Mouse (Mus musculus): Measurements from ENCODE around the gene Sec14l4. TPM values are rescaled to one million over a fixed set of nuclear protein-coding genes. Genes with fewer than 3 reads are reported as not detected.
A peak's percentile ranks its signal among the peaks of the same experiment; 100 is the strongest.

Sec14l4 gene
- total RNA-seq, 2 experiments from 2014 or later: 0.21 TPM; not detected in 1

DNA sequence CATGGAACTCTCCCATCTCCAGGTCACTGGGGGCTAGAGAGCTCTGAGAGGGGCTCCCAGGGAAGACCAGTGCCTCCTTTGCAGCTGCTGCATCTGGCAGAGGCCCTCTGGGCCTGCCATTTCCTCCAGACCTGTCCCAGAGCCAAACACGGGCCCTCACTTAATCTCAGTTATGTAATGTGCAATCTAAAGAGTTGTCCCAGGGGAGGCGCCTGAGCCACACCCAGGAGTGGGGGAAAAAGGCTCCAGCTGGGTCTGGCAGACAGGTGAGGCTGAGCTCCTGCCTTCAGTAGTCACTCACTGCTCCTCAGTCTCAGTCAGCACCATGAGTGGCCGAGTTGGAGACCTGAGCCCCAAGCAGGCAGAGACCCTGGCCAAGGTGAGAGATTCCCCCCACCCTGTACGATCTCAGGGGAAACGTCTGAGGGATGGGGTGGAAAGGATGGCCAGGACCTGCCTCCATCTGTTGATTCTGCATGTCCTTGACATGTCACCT is 33.4 kb downstream of the Sec14l4 start, which contains the start of gene Sec14l3:
Sec14l3 (plus strand) TSS at position 215 of the 496 bp plus-strand sequence.
- intact Hi-C loops (cut with DNase I): no loop called here
- DNase-seq (ENCODE audit: low spot score in 2 of 2): no peak

- intact Hi-C loops (cut with DNase I): no loop called here
- peak; percentile 48 to 57 for DNase-seq (ENCODE audit: low spot score in 2 of 2)
Observed at GRCm38 (mm10) chr11:4069664-4070063, 38.4 kb downstream of the Sec14l4 start.

- intact Hi-C loops (cut with DNase I): no loop called here
- no peak for DNase-seq (ENCODE audit: low spot score in 2 of 2)
Observed at GRCm38 (mm10) chr11:4076633-4077032, 45.4 kb downstream of the Sec14l4 start.

DNA sequence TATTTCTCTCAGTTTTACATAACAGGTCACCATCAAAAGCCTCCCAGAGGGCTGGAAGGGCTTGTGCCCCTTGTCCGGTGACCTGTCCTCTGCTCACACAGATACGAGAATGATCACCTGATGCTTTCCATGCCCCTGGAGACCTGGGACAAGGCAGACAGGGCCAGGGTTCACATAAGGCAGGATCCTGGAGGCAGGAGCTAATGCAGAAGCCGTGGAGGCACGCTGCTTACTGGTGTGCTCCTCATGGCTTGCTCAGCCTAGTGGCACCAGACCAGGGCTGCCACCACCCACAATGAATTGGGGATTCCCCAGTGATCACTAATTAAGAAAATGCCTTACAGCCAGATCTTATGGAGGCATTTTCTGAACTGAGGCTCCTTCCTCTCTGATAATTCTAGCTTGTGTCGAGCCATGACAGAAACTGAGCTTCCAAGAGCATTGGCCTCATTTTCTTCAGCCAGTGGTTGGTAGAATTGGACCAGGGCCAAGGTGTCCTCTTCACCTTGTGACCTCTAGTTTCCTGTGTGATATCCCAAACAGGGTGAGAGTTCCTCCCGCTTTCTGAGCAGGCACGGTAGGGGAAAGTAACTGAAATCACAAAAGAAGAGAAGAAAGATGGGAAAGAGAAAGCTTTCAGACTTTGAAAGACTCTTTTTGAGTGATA is 47.1 kb downstream of the Sec14l4 start:
- no peak for DNase-seq (ENCODE audit: low spot score in 2 of 2)
- intact Hi-C loops (cut with DNase I): no loop called here

GRCm38 (mm10) chr11:4080219-4080618 is 49.0 kb downstream of the Sec14l4 start:
- intact Hi-C loops (cut with DNase I): loop anchor here (1.0 to 2.0 kb wide), 2 partner anchors 27 to 79 kb away; no protein-coding TSS in a partner anchor

DNA sequence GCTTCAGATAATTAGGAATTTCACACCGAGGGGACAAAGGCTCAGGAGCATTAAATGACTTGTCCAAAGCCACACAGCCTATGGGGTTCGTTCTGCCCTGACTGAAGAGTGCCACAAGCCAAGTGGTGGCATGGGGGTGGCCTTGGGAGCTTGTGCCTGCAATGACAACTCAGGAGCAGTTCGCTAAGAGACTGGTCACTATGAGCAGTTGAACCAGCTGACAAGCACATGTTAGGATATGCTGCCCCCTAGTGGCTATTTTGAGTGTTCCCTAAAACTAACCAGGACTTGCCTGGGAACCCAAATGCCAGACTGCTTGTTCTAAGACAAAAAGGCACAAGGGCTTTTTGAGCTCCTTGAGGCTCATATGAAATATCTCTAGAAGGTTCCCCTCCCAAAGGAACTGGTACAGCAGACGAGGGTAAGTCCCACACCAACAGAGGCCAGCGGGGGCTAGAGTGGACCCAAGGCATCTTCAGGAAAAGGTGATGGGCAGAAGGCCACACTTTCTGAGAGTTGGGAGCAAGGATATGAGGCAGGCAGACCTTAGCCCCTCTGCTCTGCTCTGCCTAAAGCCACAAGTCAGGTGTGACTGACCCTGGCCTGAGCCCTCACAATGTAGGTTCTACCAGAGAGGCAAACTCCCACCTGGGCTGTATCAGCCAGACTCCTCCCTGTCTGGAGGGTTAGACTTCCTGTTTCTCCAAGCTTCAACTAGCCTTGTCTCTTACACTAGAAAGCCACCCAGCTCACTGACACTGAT is 52.2 kb downstream of the Sec14l4 start:
- DNase-seq (ENCODE audit: low spot score in 2 of 2): peak; percentile 74 to 89
- intact Hi-C loops (cut with DNase I): no loop called here

More at GRCm38 (mm10) chr11:4080219-4080618, 49.0 kb downstream of the Sec14l4 start:
- peak; percentile 69 to 79 for DNase-seq (ENCODE audit: low spot score in 2 of 2)

DNA sequence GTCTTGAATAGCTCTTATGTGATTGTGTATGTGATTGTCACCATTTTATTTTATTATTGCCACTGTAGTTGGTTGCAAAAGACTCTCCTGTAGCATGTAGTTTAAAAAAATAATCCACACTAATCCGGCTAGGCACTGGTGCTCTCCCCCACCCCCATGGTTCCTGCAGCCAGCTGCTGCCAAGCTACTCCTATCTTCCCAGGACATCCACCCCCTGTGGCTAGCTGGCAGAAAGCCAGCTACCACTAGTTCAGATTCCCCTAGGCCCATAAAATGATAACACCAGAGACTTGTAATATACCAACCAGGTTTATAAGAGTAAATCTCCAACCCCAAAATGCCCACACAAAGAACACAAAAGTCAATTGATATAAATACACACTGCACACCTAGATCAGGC is 55.0 kb downstream of the Sec14l4 start:
- DNase-seq (ENCODE audit: low spot score in 2 of 2): no peak
- intact Hi-C loops (cut with DNase I): no loop called here

DNA sequence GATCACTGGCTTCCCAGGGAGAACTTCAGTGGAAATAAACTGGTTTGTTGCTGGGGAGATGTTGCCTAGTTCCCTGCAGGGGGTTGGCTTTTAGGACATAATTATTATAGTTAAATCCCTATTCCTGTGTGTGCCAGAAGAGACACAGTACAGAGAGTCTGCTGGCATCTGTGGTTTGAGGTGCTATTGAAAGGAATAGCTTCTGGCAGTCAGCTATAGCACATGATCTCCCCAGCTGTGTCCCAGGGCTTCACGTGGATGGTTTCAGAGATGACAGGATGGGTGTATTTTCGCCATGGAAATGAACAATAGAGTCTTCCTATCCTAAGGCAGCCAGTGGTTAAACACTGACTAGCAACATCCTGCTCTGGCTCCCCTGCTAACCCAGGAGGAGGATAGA is 56.0 kb downstream of the Sec14l4 start:
- intact Hi-C loops (cut with DNase I): no loop called here
- peak; percentile 57 to 60 for DNase-seq (ENCODE audit: low spot score in 2 of 2)

DNA sequence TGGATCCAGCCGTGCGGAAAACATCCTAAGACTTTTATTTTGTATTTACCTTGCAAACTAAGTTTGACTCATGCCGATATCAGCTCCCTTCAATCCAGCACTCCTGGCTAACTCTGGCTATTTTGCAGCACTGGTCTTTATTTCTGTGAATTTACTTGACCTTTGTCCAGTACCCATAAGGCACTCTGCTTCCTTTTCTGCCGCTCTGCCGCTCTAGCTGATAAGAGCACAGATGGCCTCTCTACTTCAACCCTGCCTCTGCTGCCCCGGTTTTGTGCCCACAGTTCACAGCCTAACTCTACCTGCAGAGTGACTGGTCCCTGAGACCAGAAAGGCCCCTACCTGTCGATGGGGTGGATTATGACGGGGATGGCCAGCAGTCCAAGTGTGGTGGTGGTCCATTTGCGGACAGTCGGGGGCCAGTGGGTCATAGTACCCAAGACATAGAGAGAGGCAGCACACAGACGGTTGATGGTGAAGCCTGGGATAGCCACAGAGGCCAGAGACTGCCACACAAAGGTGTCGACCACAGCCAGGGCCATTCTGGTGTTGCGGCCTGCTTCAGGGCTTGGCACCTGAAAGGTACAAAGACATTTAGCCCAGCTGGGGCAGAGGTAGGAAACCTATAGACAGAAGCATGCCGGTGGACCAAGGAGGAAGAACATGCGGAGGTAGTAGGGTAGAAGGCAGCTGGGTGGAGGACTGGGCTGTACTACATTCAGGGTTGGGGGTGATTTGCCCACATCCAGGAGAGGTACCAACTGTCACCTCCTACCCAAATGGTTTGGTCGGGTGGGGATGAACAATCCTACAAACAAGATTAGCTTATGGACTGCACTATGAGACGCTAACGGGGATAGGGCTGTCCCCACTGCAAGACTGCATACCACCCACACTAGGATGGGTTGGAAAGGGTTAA is 62.5 kb downstream of the Sec14l4 start:
- intact Hi-C loops (cut with DNase I): no loop called here
- DNase-seq (ENCODE audit: low spot score in 2 of 2): peak; percentile 50 to 70

DNA sequence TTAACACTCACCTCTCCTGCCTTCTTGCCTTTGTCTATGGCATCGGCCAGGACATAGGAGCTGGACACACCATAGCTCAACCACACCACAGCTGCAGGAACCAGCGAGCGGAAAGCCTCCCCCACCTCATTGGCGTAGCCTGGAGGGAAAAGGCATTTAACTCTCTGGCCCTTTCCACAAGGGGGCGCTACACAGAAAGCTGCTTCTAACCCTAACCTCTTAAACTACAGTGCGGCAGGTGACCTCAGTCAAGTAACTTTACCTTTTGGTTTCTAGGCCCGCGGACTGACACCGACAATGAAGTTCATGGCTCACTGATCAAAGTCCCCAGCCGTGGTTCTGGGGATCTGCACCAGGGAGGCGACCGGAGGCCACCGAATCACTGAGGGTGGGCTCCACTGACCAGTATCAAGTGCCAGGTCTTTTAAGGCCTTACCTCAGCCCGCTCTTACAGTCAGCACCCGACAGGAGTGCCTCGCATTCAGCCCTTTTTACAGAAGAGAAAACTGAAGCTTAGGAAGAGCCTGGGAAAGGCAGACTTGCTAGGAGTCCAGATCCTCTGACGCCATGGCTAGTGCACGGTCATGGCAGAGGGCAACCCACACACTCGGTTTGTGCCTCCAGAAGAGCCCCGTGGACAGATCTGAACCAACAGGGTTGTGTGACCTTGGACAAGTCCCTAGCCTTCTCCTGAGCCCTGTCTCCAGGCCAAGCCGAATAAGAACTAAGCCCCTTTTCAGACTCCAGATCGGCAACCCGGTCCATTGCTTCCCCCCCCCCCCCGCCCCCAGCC is 63.3 kb downstream of the Sec14l4 start:
- DNase-seq (ENCODE audit: low spot score in 2 of 2): peak; percentile 77 to 79
- intact Hi-C loops (cut with DNase I): no loop called here

- DNase-seq (ENCODE audit: low spot score in 2 of 2): peak; percentile 63 to 74
- intact Hi-C loops (cut with DNase I): loop anchor here (2.0 kb wide), 1 partner anchor 21 kb away; no protein-coding TSS in a partner anchor
Observed at GRCm38 (mm10) chr11:4095171-4096053, 64.2 kb downstream of the Sec14l4 start, which contains the start of gene Mtfp1. Gene Mtfp1 (minus strand): TSS chr11:4095445.

GRCm38 (mm10) chr11:4096054-4096984 is 65.1 kb downstream of the Sec14l4 start:
- intact Hi-C loops (cut with DNase I): loop anchor here (2.0 kb wide), 1 partner anchor 20 kb away; no protein-coding TSS in a partner anchor
- peak; percentile 98 to 99 for DNase-seq (ENCODE audit: low spot score in 2 of 2)

GRCm38 (mm10) chr11:4097091-4097621 is 65.9 kb downstream of the Sec14l4 start:
- DNase-seq (ENCODE audit: low spot score in 2 of 2): no peak
- intact Hi-C loops (cut with DNase I): loop anchor here (2.0 kb wide), 1 partner anchor 20 kb away; no protein-coding TSS in a partner anchor

All from left cerebral cortex, postnatal 25 days (tissue).